Mouse (Mus musculus): ENCODE data around the gene Rilpl1. TPM values are rescaled to one million over a fixed set of nuclear protein-coding genes. Genes with fewer than 3 reads are reported as not detected.

The Rilpl1 gene
- polyA plus RNA-seq, 1 experiment from 2014 or later, result 21.8 TPM

- Histone ChIP-seq H3K9ac (peak overlapping the region; percentile 64), H3K9me3 (replicated peaks) (no peaks in the 10 kb centered on the region), H3K36me3 (peaks cover 7% of the 10 kb centered on the region; the same call in 1 of the 2 replicates), H3K27ac (peak overlapping the region; percentile 99), H3K4me2 (peak overlapping the region; percentile 69), H3K27me3 (no peaks in the 10 kb centered on the region), H3K4me1 (peaks cover 16% of the 10 kb centered on the region), H3K4me3 (replicated peaks) (peak overlapping the region; percentile 63)
- 8% methylated on average over 15 of the region's 15 CpGs for WGBS
- peak; percentile 55; the same call in 1 of the 2 replicates for ATAC-seq (replicated peaks; ENCODE audit: low FRiP score)
Measured at GRCm38 (mm10) chr5:124483655-124484396, 47.4 kb downstream of the Rilpl1 start.

DNA sequence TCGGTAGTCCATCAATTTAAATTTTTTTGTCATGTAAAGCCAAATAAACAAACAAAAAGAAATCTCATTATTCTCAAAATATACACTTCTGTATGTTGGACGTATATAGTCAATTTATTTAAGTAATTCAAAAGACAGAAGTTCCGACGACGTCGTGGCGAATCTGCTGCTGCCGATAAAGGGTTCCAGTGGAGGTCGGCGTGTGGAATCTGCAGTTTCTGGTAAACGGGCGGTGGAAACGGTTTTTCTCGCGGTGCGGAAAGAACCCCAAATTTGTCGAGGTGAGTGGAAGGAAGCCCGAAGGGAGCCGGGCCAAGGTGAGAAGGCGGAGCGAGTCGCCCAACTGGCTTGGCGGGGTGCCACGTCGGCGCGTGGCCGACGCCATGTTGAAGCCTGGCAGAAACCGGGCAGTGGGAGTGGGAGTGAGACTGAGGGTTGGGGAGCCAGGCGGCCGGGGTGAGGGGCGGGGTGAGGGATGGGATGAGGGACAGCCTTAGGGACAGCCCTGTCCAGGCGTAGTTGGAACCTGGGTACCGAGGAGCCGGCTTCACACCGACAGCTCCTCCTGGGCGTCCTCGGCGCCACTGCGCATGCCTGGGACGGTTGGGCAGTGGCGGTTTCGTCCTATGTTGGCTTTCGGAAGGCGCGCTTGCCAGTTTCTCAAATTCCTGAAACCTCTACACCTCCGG lies 48.1 kb downstream of the Rilpl1 start, which contains the start of gene Snrnp35:
TSS of gene Snrnp35 (plus strand) at position 169 of the 689 bp plus-strand sequence.
- no peaks in the 10 kb centered on the region for H3K9me3 ChIP-seq (replicated peaks)
- H3K4me2 ChIP-seq, result peak within 1 kb of the TSS; percentile 69
- peak within 1 kb of the TSS; percentile 99 for H3K27ac ChIP-seq
- peaks cover 7% of the 10 kb centered on the region; the same call in 1 of the 2 replicates for H3K36me3 ChIP-seq
- peak; percentile 96 for ATAC-seq (replicated peaks; ENCODE audit: low FRiP score)
- peak within 1 kb of the TSS; percentile 63 for H3K4me3 ChIP-seq (replicated peaks)
- under 1% methylated on average over 48 of the region's 48 CpGs for WGBS
- H3K9ac ChIP-seq, result peak within 1 kb of the TSS; percentile 64
- peaks cover 20% of the 10 kb centered on the region for H3K4me1 ChIP-seq
- no peaks in the 10 kb centered on the region for H3K27me3 ChIP-seq

GRCm38 (mm10) chr5:124482436-124482965 lies 48.7 kb downstream of the Rilpl1 start:
- Histone ChIP-seq H3K9me3 (replicated peaks) (no peaks in the 10 kb centered on the region), H3K4me1 (peaks cover 20% of the 10 kb centered on the region), H3K9ac (peak overlapping the region; percentile 64), H3K27me3 (no peaks in the 10 kb centered on the region), H3K4me2 (peak overlapping the region; percentile 69), H3K36me3 (peaks cover 6% of the 10 kb centered on the region; the same call in 1 of the 2 replicates), H3K27ac (peak overlapping the region; percentile 99), H3K4me3 (replicated peaks) (peak overlapping the region; percentile 63)
- ATAC-seq (replicated peaks; ENCODE audit: low FRiP score), result no peak
- WGBS, result 1% methylated on average over 13 of the region's 13 CpGs

DNA sequence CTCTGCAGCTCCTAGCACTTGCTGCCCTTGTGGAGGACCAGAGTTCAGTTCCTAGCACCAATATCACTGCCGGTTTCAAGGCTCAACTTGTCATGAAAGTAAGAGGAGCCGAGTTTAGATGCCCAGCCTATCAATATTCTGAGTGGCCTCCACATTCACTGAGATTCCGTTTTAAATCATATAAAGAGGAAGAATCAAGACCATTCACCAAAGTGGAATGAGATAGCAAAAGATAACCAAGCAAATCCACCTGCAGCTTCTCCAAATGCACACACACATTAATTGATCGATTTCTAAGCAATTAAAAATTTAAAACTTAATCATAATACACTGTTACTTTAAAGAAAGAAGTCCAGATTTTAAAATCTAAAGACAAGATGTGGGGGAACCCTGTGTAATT lies 49.5 kb downstream of the Rilpl1 start:
- Histone ChIP-seq H3K9me3 (replicated peaks) (no peaks in the 10 kb centered on the region), H3K27ac (no peak overlapping the region), H3K27me3 (no peaks in the 10 kb centered on the region), H3K9ac (no peak overlapping the region), H3K36me3 (peaks cover 3% of the 10 kb centered on the region; the same call in 1 of the 2 replicates), H3K4me3 (replicated peaks) (no peak overlapping the region), H3K4me2 (no peak overlapping the region), H3K4me1 (peaks cover 23% of the 10 kb centered on the region)
- ATAC-seq (replicated peaks; ENCODE audit: low FRiP score), result no peak
- 94% methylated on average over 4 of the region's 4 CpGs for WGBS

DNA sequence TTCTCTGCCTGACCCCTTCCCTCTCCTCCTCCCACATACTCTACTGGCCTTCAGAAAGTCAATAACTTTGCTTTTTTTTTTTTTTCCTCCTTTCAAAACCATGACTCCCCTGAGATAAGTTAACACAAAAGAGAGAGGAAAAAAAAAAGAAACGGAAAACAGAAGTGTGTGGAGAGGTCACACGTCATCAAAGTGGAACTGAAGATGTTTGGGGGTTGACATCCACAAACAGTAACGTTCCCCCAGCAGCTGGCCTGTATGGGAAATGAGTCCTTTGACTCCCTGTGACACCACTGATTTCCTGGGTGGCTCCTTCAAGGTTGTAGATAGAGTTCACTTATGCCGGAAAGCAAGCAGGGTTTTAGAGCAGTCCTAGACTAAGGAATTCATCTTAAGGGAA lies 51.1 kb downstream of the Rilpl1 start:
- no peak for ATAC-seq (replicated peaks; ENCODE audit: low FRiP score)
- H3K4me1 ChIP-seq, result peaks cover 35% of the 10 kb centered on the region
- no peak overlapping the region for H3K4me3 ChIP-seq (replicated peaks)
- H3K9me3 ChIP-seq (replicated peaks), result no peaks in the 10 kb centered on the region
- H3K36me3 ChIP-seq, result no peaks in the 10 kb centered on the region
- no peak overlapping the region for H3K27ac ChIP-seq
- 55% methylated on average over 4 of the region's 4 CpGs for WGBS
- no peak overlapping the region for H3K4me2 ChIP-seq
- H3K9ac ChIP-seq, result no peak overlapping the region
- no peaks in the 10 kb centered on the region for H3K27me3 ChIP-seq

DNA sequence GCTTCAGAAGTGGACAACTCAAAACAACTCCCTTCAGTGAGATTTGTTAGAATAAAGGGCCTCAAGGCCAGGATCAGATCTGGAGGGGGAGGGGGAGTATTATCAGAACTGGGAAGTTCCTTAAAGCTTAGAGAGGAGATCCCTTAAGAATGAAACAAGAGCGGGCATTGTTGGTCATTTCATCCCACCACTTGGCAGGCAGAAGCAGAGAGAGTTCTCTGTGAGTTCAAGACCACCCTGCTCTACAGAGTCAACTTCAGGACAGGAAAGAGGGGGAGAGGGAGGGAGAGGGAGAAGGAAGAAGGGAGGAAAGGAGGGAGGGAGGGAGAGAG lies 52.4 kb downstream of the Rilpl1 start:
- Histone ChIP-seq H3K27ac (peak overlapping the region; percentile 87), H3K36me3 (no peaks in the 10 kb centered on the region), H3K9me3 (replicated peaks) (no peaks in the 10 kb centered on the region), H3K4me3 (replicated peaks) (peak overlapping the region; percentile 81; the same call in 1 of the 2 replicates), H3K27me3 (no peaks in the 10 kb centered on the region), H3K4me1 (peaks cover 26% of the 10 kb centered on the region), H3K9ac (no peak overlapping the region), H3K4me2 (peak overlapping the region; percentile 84; the same call in 1 of the 2 replicates)
- no peak for ATAC-seq (replicated peaks; ENCODE audit: low FRiP score)
- WGBS, result 75% methylated on average over 1 of the region's 1 CpGs

GRCm38 (mm10) chr5:124470591-124471171 lies 60.5 kb downstream of the Rilpl1 start:
- Histone ChIP-seq H3K27me3 (no peaks in the 10 kb centered on the region), H3K4me1 (peaks cover 5% of the 10 kb centered on the region), H3K9ac (no peak overlapping the region), H3K4me3 (replicated peaks) (no peak overlapping the region), H3K9me3 (replicated peaks) (no peaks in the 10 kb centered on the region), H3K4me2 (no peak overlapping the region), H3K27ac (0 out of 2 replicates have a peak overlapping the region, but pooled peaks have one; percentile 24), H3K36me3 (peaks cover 40% of the 10 kb centered on the region)
- 74% methylated on average over 6 of the region's 6 CpGs for WGBS
- ATAC-seq (replicated peaks; ENCODE audit: low FRiP score), result no peak

DNA sequence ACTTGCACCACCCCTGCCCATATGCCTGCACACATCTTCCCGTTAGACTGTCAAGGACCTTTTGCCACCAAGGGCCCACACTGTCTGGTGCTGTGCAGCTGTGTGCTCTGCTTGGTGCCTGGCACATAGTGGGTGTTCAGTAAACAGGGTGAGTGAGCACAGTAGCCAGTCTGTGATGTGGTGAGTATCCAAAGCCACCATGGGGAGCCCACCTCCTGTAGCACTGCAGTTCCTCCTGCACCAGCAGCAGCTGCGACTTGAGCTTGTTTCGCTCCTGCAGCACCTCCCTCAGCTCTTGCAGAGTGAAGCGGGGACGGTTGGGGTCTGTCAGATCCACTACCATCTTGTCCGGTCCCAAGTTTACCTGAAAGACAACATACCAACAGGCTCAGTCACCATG lies 61.7 kb downstream of the Rilpl1 start:
- H3K9ac ChIP-seq, result no peak overlapping the region
- 92% methylated on average over 6 of the region's 6 CpGs for WGBS
- no peak overlapping the region for H3K27ac ChIP-seq
- H3K27me3 ChIP-seq, result no peaks in the 10 kb centered on the region
- H3K4me3 ChIP-seq (replicated peaks), result no peak overlapping the region
- no peaks in the 10 kb centered on the region for H3K9me3 ChIP-seq (replicated peaks)
- H3K4me2 ChIP-seq, result no peak overlapping the region
- ATAC-seq (replicated peaks; ENCODE audit: low FRiP score), result no peak
- peaks cover 40% of the 10 kb centered on the region for H3K36me3 ChIP-seq
- no peaks in the 10 kb centered on the region for H3K4me1 ChIP-seq

GRCm38 (mm10) chr5:124468365-124468764 lies 62.8 kb downstream of the Rilpl1 start:
- Histone ChIP-seq H3K4me1 (no peaks in the 10 kb centered on the region), H3K27me3 (no peaks in the 10 kb centered on the region), H3K36me3 (peaks cover 47% of the 10 kb centered on the region), H3K9ac (no peak overlapping the region), H3K4me3 (replicated peaks) (no peak overlapping the region), H3K9me3 (replicated peaks) (no peaks in the 10 kb centered on the region), H3K27ac (no peak overlapping the region), H3K4me2 (no peak overlapping the region)
- no peak for ATAC-seq (replicated peaks; ENCODE audit: low FRiP score)
- WGBS, result 90% methylated on average over 7 of the region's 7 CpGs

- no peaks in the 10 kb centered on the region for H3K27me3 ChIP-seq
- no peak overlapping the region for H3K4me2 ChIP-seq
- 93% methylated on average over 1 of the region's 1 CpGs for WGBS
- no peaks in the 10 kb centered on the region for H3K9me3 ChIP-seq (replicated peaks)
- H3K36me3 ChIP-seq, result peaks cover 53% of the 10 kb centered on the region
- no peaks in the 10 kb centered on the region for H3K4me1 ChIP-seq
- no peak overlapping the region for H3K27ac ChIP-seq
- H3K9ac ChIP-seq, result no peak overlapping the region
- ATAC-seq (replicated peaks; ENCODE audit: low FRiP score), result no peak
- no peak overlapping the region for H3K4me3 ChIP-seq (replicated peaks)
Measured at GRCm38 (mm10) chr5:124467766-124468165, 63.4 kb downstream of the Rilpl1 start.

GRCm38 (mm10) chr5:124464905-124465304 lies 66.3 kb downstream of the Rilpl1 start:
- no peak overlapping the region for H3K27ac ChIP-seq
- no peak for ATAC-seq (replicated peaks; ENCODE audit: low FRiP score)
- H3K9me3 ChIP-seq (replicated peaks), result no peaks in the 10 kb centered on the region
- peaks cover 80% of the 10 kb centered on the region for H3K36me3 ChIP-seq
- no peak overlapping the region for H3K4me3 ChIP-seq (replicated peaks)
- no peaks in the 10 kb centered on the region for H3K27me3 ChIP-seq
- no peaks in the 10 kb centered on the region for H3K4me1 ChIP-seq
- H3K9ac ChIP-seq, result no peak overlapping the region
- no peak overlapping the region for H3K4me2 ChIP-seq

GRCm38 (mm10) chr5:124463462-124463861 lies 67.7 kb downstream of the Rilpl1 start:
- Histone ChIP-seq H3K4me1 (no peaks in the 10 kb centered on the region), H3K4me2 (no peak overlapping the region), H3K9me3 (replicated peaks) (no peaks in the 10 kb centered on the region), H3K36me3 (peaks cover 82% of the 10 kb centered on the region), H3K27ac (no peak overlapping the region), H3K9ac (no peak overlapping the region), H3K4me3 (replicated peaks) (no peak overlapping the region), H3K27me3 (no peaks in the 10 kb centered on the region)
- WGBS, result 88% methylated on average over 5 of the region's 5 CpGs
- ATAC-seq (replicated peaks; ENCODE audit: low FRiP score), result no peak
